Comparison of ENCODE assay signal across 8 mouse cellular contexts in genomic region chr12:65172021-65172951, GRCm38 (mm10). TPM values are rescaled to one million over a fixed set of nuclear protein-coding genes. Genes with fewer than 3 reads are reported as not detected.
DNase-seq lines count a peak whose midpoint lies in the region; ATAC-seq and TF ChIP-seq lines count a peak whose summit lies in the region.

Gene Mis18bp1 (minus strand): TSS chr12:65172604.

- DNase-seq in MEL (ENCODE audit: low read depth, low spot score): peak; percentile 98
- DNase-seq in cerebellum, adult 2 months: peak; percentile 91 to 93
- peak; percentile 96 for DNase-seq in forebrain, postnatal 0 days
- peak; percentile 95 for DNase-seq in heart, postnatal 4 days
- DNase-seq in layer of hippocampus, adult 8-10 months (ENCODE audit: low spot score in 2 of 2): peak; percentile 89 to 92
- DNase-seq in ovary, adult 18-20 months (ENCODE audit: low spot score): peak; percentile 91
- peak; percentile 99 for DNase-seq in thymus, postnatal 0 days (ENCODE audit: low spot score)

- peaks cover 0 to 12% of the 10 kb centered on the region in 2 experiments for H3K4me1 ChIP-seq in MEL (ENCODE audit: control insufficient read depth in 1 of 2, insufficient read depth in 2 of 2, low read length in 2 of 2)
- H3K4me1 ChIP-seq in cerebellum, adult 2 months (ENCODE audit: control insufficient read depth, insufficient read depth, low read length): no peaks in the 10 kb centered on the region
- H3K4me1 ChIP-seq in forebrain, postnatal 0 days (ENCODE audit: insufficient read depth): no peaks in the 10 kb centered on the region
- peaks cover 13% of the 10 kb centered on the region for H3K4me1 ChIP-seq in lung, embryonic 15.5 days

- H3K9ac ChIP-seq in MEL (ENCODE audit: control insufficient read depth, low read depth, low read length, poor library complexity, severe bottlenecking): peak within 1 kb of the TSS; percentile 94
- peak within 1 kb of the TSS; percentile 59 for H3K9ac ChIP-seq in forebrain, postnatal 0 days
- peak within 1 kb of the TSS; percentile 82 for H3K9ac ChIP-seq in lung, embryonic 15.5 days

- peaks cover 42% of the 10 kb centered on the region for H3K79me2 ChIP-seq in MEL (ENCODE audit: control insufficient read depth, insufficient read depth, low read length, poor library complexity)

- H3K9me3 ChIP-seq in MEL (replicated peaks; ENCODE audit: insufficient read depth, low read length): no peaks in the 10 kb centered on the region
- no peaks in the 10 kb centered on the region for H3K9me3 ChIP-seq in forebrain, postnatal 0 days (ENCODE audit: low read length)
- no peaks in the 10 kb centered on the region for H3K9me3 ChIP-seq in lung, embryonic 15.5 days

- peak in 1 of 2 experiments; percentile 35; a peak in 1 of 4 replicates for TF ChIP-seq EP300 in MEL (IDR thresholded peaks at IDR 0.05; ENCODE audit: low read depth in 1 of 2, low read length in 2 of 2)

- peak; percentile 99 for ATAC-seq in forebrain, postnatal 0 days
- peak; percentile 99 for ATAC-seq in lung, embryonic 15.5 days (ENCODE audit: borderline replicate concordance, extremely low read depth, low FRiP score, low TSS enrichment)

- H3K27me3 ChIP-seq in MEL (ENCODE audit: control insufficient read depth in 1 of 2, insufficient read depth in 2 of 2, low read length in 2 of 2): no peaks in the 10 kb centered on the region
- H3K27me3 ChIP-seq in cerebellum, adult 2 months (ENCODE audit: control insufficient read depth, insufficient read depth, low read length): no peaks in the 10 kb centered on the region
- no peaks in the 10 kb centered on the region for H3K27me3 ChIP-seq in forebrain, postnatal 0 days (ENCODE audit: insufficient read depth, low read length)
- H3K27me3 ChIP-seq in lung, embryonic 15.5 days: no peaks in the 10 kb centered on the region

- H3K27ac ChIP-seq in MEL (ENCODE audit: control insufficient read depth, low read depth, low read length): peak within 1 kb of the TSS; percentile 86
- H3K27ac ChIP-seq in cerebellum, adult 2 months (ENCODE audit: insufficient read depth, low read length): peak within 1 kb of the TSS; percentile 83
- H3K27ac ChIP-seq in forebrain, postnatal 0 days (ENCODE audit: low read depth, low read length): peak within 1 kb of the TSS; percentile 85
- peak within 1 kb of the TSS; percentile 98 for H3K27ac ChIP-seq in lung, embryonic 15.5 days

- peak; percentile 55 to 66; a peak in 2 of 4 replicates for TF ChIP-seq POLR2A in MEL (IDR thresholded peaks at IDR 0.05; ENCODE audit: control insufficient read depth in 1 of 2, insufficient read depth in 1 of 2, low read depth in 1 of 2, low read length in 2 of 2, poor library complexity in 1 of 2)
- TF ChIP-seq POLR2A in cerebellum, adult 2 months (IDR thresholded peaks at IDR 0.05; ENCODE audit: borderline replicate concordance, insufficient read depth, low read length): no peak

- H3K36me3 ChIP-seq in MEL (ENCODE audit: control insufficient read depth in 1 of 2, insufficient read depth in 2 of 2, low read length in 2 of 2): peaks cover 2 to 16% of the 10 kb centered on the region in 2 experiments; a peak in 3 of 4 replicates
- no peaks in the 10 kb centered on the region for H3K36me3 ChIP-seq in forebrain, postnatal 0 days (ENCODE audit: insufficient read depth)
- H3K36me3 ChIP-seq in lung, embryonic 15.5 days: no peaks in the 10 kb centered on the region

- peak within 1 kb of the TSS; percentile 87 to 97 for H3K4me3 ChIP-seq in MEL (ENCODE audit: control insufficient read depth in 1 of 2, insufficient read depth in 1 of 2, low read depth in 2 of 2, low read length in 2 of 2)
- peak within 1 kb of the TSS; percentile 91 for H3K4me3 ChIP-seq in cerebellum, adult 2 months (replicated peaks; ENCODE audit: insufficient read depth, low read depth, low read length)
- H3K4me3 ChIP-seq in forebrain, postnatal 0 days (ENCODE audit: low read depth, low read length): peak within 1 kb of the TSS; percentile 82
- H3K4me3 ChIP-seq in lung, embryonic 15.5 days: peak within 1 kb of the TSS; percentile 89

- under 1% methylated on average over 70 of the region's 70 CpGs for WGBS in cerebellum, adult 2 months
- under 1% methylated on average over 70 of the region's 70 CpGs for WGBS in forebrain, postnatal 0 days
- under 1% methylated on average over 70 of the region's 70 CpGs for WGBS in lung, embryonic 15.5 days

- H3K4me2 ChIP-seq in forebrain, postnatal 0 days (ENCODE audit: low read depth): peak within 1 kb of the TSS; percentile 65
- peak within 1 kb of the TSS; percentile 55 for H3K4me2 ChIP-seq in lung, embryonic 15.5 days

- TF ChIP-seq CTCF in MEL (IDR thresholded peaks at IDR 0.05 in 2 of 3, conservative IDR thresholded peaks at IDR 0.05 in 1 of 3; ENCODE audit: control insufficient read depth in 1 of 3, insufficient read depth in 1 of 3, low read depth in 2 of 3, low read length in 3 of 3, poor library complexity in 1 of 3, severe bottlenecking in 1 of 3): no peak
- no peak for TF ChIP-seq CTCF in cerebellum, adult 2 months (IDR thresholded peaks at IDR 0.05; ENCODE audit: borderline replicate concordance, insufficient read depth, low read depth, low read length)
- no peak for TF ChIP-seq CTCF in forebrain, postnatal 0 days (IDR thresholded peaks at IDR 0.05; ENCODE audit: low read depth)

- no peak for TF ChIP-seq RAD21 in MEL (IDR thresholded peaks at IDR 0.05; ENCODE audit: low read depth, low read length)

TF ChIP-seq in MEL, 35 proteins besides CTCF, POLR2A, EP300 and RAD21 (continues in another document):
- TF ChIP-seq MAFK (IDR thresholded peaks at IDR 0.05; ENCODE audit: borderline replicate concordance, low read depth, low read length): no peak
- TF ChIP-seq UBTF (IDR thresholded peaks at IDR 0.05; ENCODE audit: borderline replicate concordance, insufficient read depth, low read depth, low read length): no peak
- TF ChIP-seq ZC3H11A (IDR thresholded peaks at IDR 0.05; ENCODE audit: low read depth, low read length): no peak
- TF ChIP-seq TCF12 (IDR thresholded peaks at IDR 0.05; ENCODE audit: low read depth, low read length): 0 out of 2 replicates have a peak, but pooled peaks have one; percentile 28
- TF ChIP-seq POLR2AphosphoS5 (IDR thresholded peaks at IDR 0.05; ENCODE audit: borderline replicate concordance, low read depth, low read length): no peak
- TF ChIP-seq SMC3 (IDR thresholded peaks at IDR 0.05; ENCODE audit: low read depth, low read length): no peak
- TF ChIP-seq RCOR1 (IDR thresholded peaks at IDR 0.05; ENCODE audit: low read depth, low read length): no peak
- TF ChIP-seq ELF1 (IDR thresholded peaks at IDR 0.05; ENCODE audit: low read depth, low read length): peak; percentile 92
- TF ChIP-seq NELFE (IDR thresholded peaks at IDR 0.05; ENCODE audit: low read depth, low read length): peak; percentile 53
- peak; percentile 64 for TF ChIP-seq MAX (IDR thresholded peaks at IDR 0.05; ENCODE audit: low read length)
- no peak for TF ChIP-seq USF2 (IDR thresholded peaks at IDR 0.05; ENCODE audit: borderline replicate concordance in 1 of 2, insufficient read depth in 1 of 2, low read depth in 1 of 2, low read length in 2 of 2)
- TF ChIP-seq MYC (IDR thresholded peaks at IDR 0.05; ENCODE audit: low read depth, low read length): no peak
- TF ChIP-seq KAT2A (conservative IDR thresholded peaks at IDR 0.05; ENCODE audit: low read depth, low read length): peak; percentile 64; the same call in 1 of the 2 replicates
- no peak for TF ChIP-seq E2F4 (IDR thresholded peaks at IDR 0.05; ENCODE audit: borderline replicate concordance, low read depth, low read length)
- TF ChIP-seq POLR2AphosphoS2 (IDR thresholded peaks at IDR 0.05; ENCODE audit: low read length): peak; percentile 51; the same call in 1 of the 2 replicates
- TF ChIP-seq CHD1 (IDR thresholded peaks at IDR 0.05; ENCODE audit: low read depth, low read length): no peak
- TF ChIP-seq MAZ (IDR thresholded peaks at IDR 0.05; ENCODE audit: low read depth, low read length): peak; percentile 65; the same call in 1 of the 2 replicates
- peak; percentile 89 for TF ChIP-seq SIN3A (IDR thresholded peaks at IDR 0.05; ENCODE audit: low read length)
- peak; percentile 82 for TF ChIP-seq MXI1 (IDR thresholded peaks at IDR 0.05; ENCODE audit: low read depth, low read length)
- no peak for TF ChIP-seq GABPA (IDR thresholded peaks at IDR 0.05; ENCODE audit: low read depth, low read length)
- peak; percentile 35; the same call in 1 of the 2 replicates for TF ChIP-seq TBP (IDR thresholded peaks at IDR 0.05; ENCODE audit: low read depth, low read length)
- no peak for TF ChIP-seq GATA1 (IDR thresholded peaks at IDR 0.05; ENCODE audit: low read depth, low read length)
- no peak for TF ChIP-seq ZNF384 (IDR thresholded peaks at IDR 0.05; ENCODE audit: low read depth, low read length)
- TF ChIP-seq ZKSCAN1 (IDR thresholded peaks at IDR 0.05; ENCODE audit: low read depth, low read length): no peak
- peak; percentile 36; the same call in 1 of the 2 replicates for TF ChIP-seq ETS1 (IDR thresholded peaks at IDR 0.05; ENCODE audit: low read depth, low read length)
- no peak for TF ChIP-seq MEF2A (IDR thresholded peaks at IDR 0.05; ENCODE audit: extremely low read depth, insufficient replicate concordance, low read depth, low read length, poor library complexity, severe bottlenecking)
- TF ChIP-seq NRF1 (IDR thresholded peaks at IDR 0.05; ENCODE audit: insufficient read depth, low read depth, low read length, poor library complexity, severe bottlenecking): 0 out of 2 replicates have a peak, but pooled peaks have one; percentile 25
- TF ChIP-seq JUND (IDR thresholded peaks at IDR 0.05; ENCODE audit: low read depth, low read length): no peak
- no peak for TF ChIP-seq CHD2 (IDR thresholded peaks at IDR 0.05; ENCODE audit: low read length)
- no peak for TF ChIP-seq USF1 (IDR thresholded peaks at IDR 0.05; ENCODE audit: low read depth, low read length)
- no peak for TF ChIP-seq BHLHE40 (IDR thresholded peaks at IDR 0.05; ENCODE audit: borderline replicate concordance, low read depth, low read length)

RNA-seq across cellular contexts. Expression of gene Mis18bp1, which starts in this region (rescaled TPM):
- total RNA-seq in MEL (2012; rRNA removed): 20.0 and 22.1 TPM in 2 replicates
- polyA plus RNA-seq in MEL (2012; ENCODE audit: insufficient read depth in 1 of 2, insufficient read length in 2 of 2, low read depth in 1 of 2, low replicate concordance in 2 of 2, missing spikeins in 1 of 2): 10 to 100 TPM in 1 of 2 experiments, not detected in 1; 21.2 TPM
- 0.07 and 0.08 TPM in 2 replicates for polyA plus RNA-seq in cerebellum, adult 2 months (2012; rRNA removed)
- total RNA-seq in forebrain, postnatal 0 days (2014; rRNA removed): 3.6 and 5.9 TPM in 2 replicates
- 7.6 and 8.2 TPM in 2 replicates for polyA plus RNA-seq in forebrain, postnatal 0 days (2015; fragmentation: Nextera tagmentation; extraction: Ambion mirVana)
- total RNA-seq in heart, postnatal 4 days (2021): 10 to 100 TPM; 10.9 to 13.9 TPM
- under 1 TPM in 3 of 4 experiments, not detected in 1; 0.23 to 0.62 (median 0.31) TPM for total RNA-seq in layer of hippocampus, adult 8-10 months (2022)
- polyA plus RNA-seq in lung, embryonic 15.5 days (2015; fragmentation: Nextera tagmentation; extraction: Ambion mirVana): 64.9 and 72.9 TPM in 2 replicates
- polyA plus RNA-seq in thymus, postnatal 0 days (2015; fragmentation: Nextera tagmentation; extraction: Ambion mirVana): 62.3 and 66.8 TPM in 2 replicates

Comparison
In these comparisons a context has a peak if more than half of its experiments do, and no peak if none do; other contexts are left out.
1. Peak in every context shown above with its lines: DNase-seq, ATAC-seq, H3K4me3 ChIP-seq and H3K27ac ChIP-seq.
2. Peak in DNase-seq, H3K4me3 ChIP-seq and H3K27ac ChIP-seq in cerebellum, adult 2 months; RNA of the gene not detected or under 1 TPM.
3. Peak in DNase-seq in layer of hippocampus, adult 8-10 months; RNA of the gene not detected or under 1 TPM.